Mouse (Mus musculus) heart, postnatal 14 days (tissue): Measurements from ENCODE around the gene Dhx9. TPM values are rescaled to one million over a fixed set of nuclear protein-coding genes. Genes with fewer than 3 reads are reported as not detected.

Source experiments
- total RNA-seq, 2 experiments: library from RNA; stranded (reverse); gene quantifications; 2 replicates each; pipeline ENCODE4 v1.2.3; 2021

Dhx9 gene
- total RNA-seq, 2 experiments from 2014 or later: 58.3 to 64.8 TPM

Other genes with a start within 250 kb of the Dhx9 start
- 100 to 1,000 TPM; 303 to 323 TPM for gene Lamc1, start 154.9 kb downstream of the Dhx9 start, total RNA-seq
- gene Shcbp1l, start 62.5 kb downstream of the Dhx9 start, total RNA-seq: not detected
- 1 to 10 TPM; 1.7 to 1.8 TPM for gene Npl, start 62.4 kb upstream of the Dhx9 start, total RNA-seq
- gene Rgs8, start 165.4 kb upstream of the Dhx9 start, total RNA-seq: not detected